Mouse (Mus musculus): Measurements from ENCODE around the gene Col1a1. TPM values are rescaled to one million over a fixed set of nuclear protein-coding genes. Genes with fewer than 3 reads are reported as not detected.

The Col1a1 gene
- total and polyA plus RNA-seq, 2 experiments from 2014 or later: 44.7 to 65.4 TPM

GRCm38 (mm10) chr11:94996984-94997383 lies 61.0 kb downstream of the Col1a1 start:
- no peaks in the 10 kb centered on the region for H3K27me3 ChIP-seq (ENCODE audit: insufficient read depth, low read length)
- no peak overlapping the region for H3K27ac ChIP-seq (ENCODE audit: low read depth, low read length)
- H3K9me3 ChIP-seq (ENCODE audit: low read length): no peaks in the 10 kb centered on the region
- TF ChIP-seq CTCF (IDR thresholded peaks at IDR 0.05): no peak
- no peak overlapping the region for H3K9ac ChIP-seq (replicated peaks; ENCODE audit: low read length, poor library complexity, severe bottlenecking)
- WGBS: 91% methylated on average over 6 of the region's 6 CpGs
- ATAC-seq (ENCODE audit: low FRiP score) (no peak), DNase-seq (ENCODE audit: low spot score) (no peak)
- H3K4me1 ChIP-seq (ENCODE audit: insufficient read depth, low read length): peaks cover 25% of the 10 kb centered on the region
- no peak overlapping the region for H3K4me2 ChIP-seq (ENCODE audit: low read depth, low read length, poor library complexity, severe bottlenecking)
- no peak overlapping the region for H3K4me3 ChIP-seq (ENCODE audit: low read depth, low read length)
- H3K36me3 ChIP-seq (ENCODE audit: insufficient read depth, low read length): peaks cover 40% of the 10 kb centered on the region

- no peak overlapping the region for H3K4me2 ChIP-seq (ENCODE audit: low read depth, low read length, poor library complexity, severe bottlenecking)
- peaks cover 46% of the 10 kb centered on the region for H3K36me3 ChIP-seq (ENCODE audit: insufficient read depth, low read length)
- peaks cover 25% of the 10 kb centered on the region for H3K4me1 ChIP-seq (ENCODE audit: insufficient read depth, low read length)
Measured at GRCm38 (mm10) chr11:94997596-94997995, 61.6 kb downstream of the Col1a1 start.

GRCm38 (mm10) chr11:94998041-94998531 lies 62.1 kb downstream of the Col1a1 start:
- no peak for TF ChIP-seq CTCF (IDR thresholded peaks at IDR 0.05)
- Histone ChIP-seq H3K27me3 (ENCODE audit: insufficient read depth, low read length) (no peaks in the 10 kb centered on the region), H3K9me3 (ENCODE audit: low read length) (no peaks in the 10 kb centered on the region), H3K4me3 (ENCODE audit: low read depth, low read length) (no peak overlapping the region), H3K9ac (replicated peaks; ENCODE audit: low read length, poor library complexity, severe bottlenecking) (0 out of 2 replicates have a peak overlapping the region, but pooled peaks have one; percentile 29), H3K4me1 (ENCODE audit: insufficient read depth, low read length) (peaks cover 25% of the 10 kb centered on the region), H3K36me3 (ENCODE audit: insufficient read depth, low read length) (peaks cover 49% of the 10 kb centered on the region), H3K27ac (ENCODE audit: low read depth, low read length) (no peak overlapping the region), H3K4me2 (ENCODE audit: low read depth, low read length, poor library complexity, severe bottlenecking) (no peak overlapping the region)
- 74% methylated on average over 16 of the region's 16 CpGs for WGBS
- ATAC-seq (ENCODE audit: low FRiP score): no peak
- peak; percentile 55 for DNase-seq (ENCODE audit: low spot score)

More at GRCm38 (mm10) chr11:94997596-94997995, 61.6 kb downstream of the Col1a1 start:
- H3K9ac ChIP-seq (replicated peaks; ENCODE audit: low read length, poor library complexity, severe bottlenecking): no peak overlapping the region
- no peak for DNase-seq (ENCODE audit: low spot score)
- no peaks in the 10 kb centered on the region for H3K9me3 ChIP-seq (ENCODE audit: low read length)
- WGBS: 65% methylated on average over 5 of the region's 5 CpGs
- H3K27ac ChIP-seq (ENCODE audit: low read depth, low read length): no peak overlapping the region
- no peak for ATAC-seq (ENCODE audit: low FRiP score)
- TF ChIP-seq CTCF (IDR thresholded peaks at IDR 0.05): no peak
- H3K4me3 ChIP-seq (ENCODE audit: low read depth, low read length): no peak overlapping the region
- no peaks in the 10 kb centered on the region for H3K27me3 ChIP-seq (ENCODE audit: insufficient read depth, low read length)

- H3K27ac ChIP-seq (ENCODE audit: low read depth, low read length): no peak overlapping the region; the same call in 1 of the 2 replicates
- peaks cover 8% of the 10 kb centered on the region for H3K4me1 ChIP-seq (ENCODE audit: insufficient read depth, low read length)
- H3K27me3 ChIP-seq (ENCODE audit: insufficient read depth, low read length): no peaks in the 10 kb centered on the region
- H3K4me3 ChIP-seq (ENCODE audit: low read depth, low read length): no peak overlapping the region
- WGBS: 81% methylated on average over 8 of the region's 8 CpGs
- H3K4me2 ChIP-seq (ENCODE audit: low read depth, low read length, poor library complexity, severe bottlenecking): no peak overlapping the region
- ATAC-seq (ENCODE audit: low FRiP score) (no peak), DNase-seq (ENCODE audit: low spot score) (no peak)
- H3K36me3 ChIP-seq (ENCODE audit: insufficient read depth, low read length): peaks cover 59% of the 10 kb centered on the region
- no peak overlapping the region for H3K9ac ChIP-seq (replicated peaks; ENCODE audit: low read length, poor library complexity, severe bottlenecking)
- no peak for TF ChIP-seq CTCF (IDR thresholded peaks at IDR 0.05)
- no peaks in the 10 kb centered on the region for H3K9me3 ChIP-seq (ENCODE audit: low read length)
Measured at GRCm38 (mm10) chr11:95000128-95000527, 64.1 kb downstream of the Col1a1 start.

- DNase-seq (ENCODE audit: low spot score): no peak
- Histone ChIP-seq H3K9ac (replicated peaks; ENCODE audit: low read length, poor library complexity, severe bottlenecking) (no peak overlapping the region), H3K27ac (ENCODE audit: low read depth, low read length) (peak overlapping the region; percentile 67), H3K4me3 (ENCODE audit: low read depth, low read length) (no peak overlapping the region), H3K9me3 (ENCODE audit: low read length) (no peaks in the 10 kb centered on the region), H3K4me1 (ENCODE audit: insufficient read depth, low read length) (peaks cover 3% of the 10 kb centered on the region; the same call in 1 of the 2 replicates), H3K36me3 (ENCODE audit: insufficient read depth, low read length) (peaks cover 63% of the 10 kb centered on the region), H3K27me3 (ENCODE audit: insufficient read depth, low read length) (no peaks in the 10 kb centered on the region), H3K4me2 (ENCODE audit: low read depth, low read length, poor library complexity, severe bottlenecking) (no peak overlapping the region)
- WGBS: 58% methylated on average over 4 of the region's 4 CpGs
- no peak for TF ChIP-seq CTCF (IDR thresholded peaks at IDR 0.05)
- ATAC-seq (ENCODE audit: low FRiP score): no peak
Measured at GRCm38 (mm10) chr11:95000548-95000947, 64.5 kb downstream of the Col1a1 start.

- H3K4me3 ChIP-seq (ENCODE audit: low read depth, low read length): no peak overlapping the region
- no peaks in the 10 kb centered on the region for H3K27me3 ChIP-seq (ENCODE audit: insufficient read depth, low read length)
- no peak overlapping the region for H3K4me2 ChIP-seq (ENCODE audit: low read depth, low read length, poor library complexity, severe bottlenecking)
- ATAC-seq (ENCODE audit: low FRiP score): peak; percentile 56; the same call in 1 of the 2 replicates
- peak; percentile 92 for TF ChIP-seq CTCF (IDR thresholded peaks at IDR 0.05)
- H3K4me1 ChIP-seq (ENCODE audit: insufficient read depth, low read length): peaks cover 2% of the 10 kb centered on the region; the same call in 1 of the 2 replicates
- no peak overlapping the region for H3K9ac ChIP-seq (replicated peaks; ENCODE audit: low read length, poor library complexity, severe bottlenecking)
- 2% methylated on average over 8 of the region's 8 CpGs for WGBS
- H3K27ac ChIP-seq (ENCODE audit: low read depth, low read length): peak overlapping the region; percentile 67
- H3K36me3 ChIP-seq (ENCODE audit: insufficient read depth, low read length): peaks cover 66% of the 10 kb centered on the region
- H3K9me3 ChIP-seq (ENCODE audit: low read length): no peaks in the 10 kb centered on the region
- peak; percentile 90 for DNase-seq (ENCODE audit: low spot score)
Measured at GRCm38 (mm10) chr11:95001058-95001457, 65.0 kb downstream of the Col1a1 start.

Measured in midbrain, postnatal 0 days (tissue).